Mouse (Mus musculus): ENCODE results near the gene Garem2.

The Garem2 gene

GRCm38 (mm10) chr5:30153222-30153621, 48.3 kb downstream of the Garem2 start:
- no peak for DNase-seq (ENCODE audit: low spot score)

GRCm38 (mm10) chr5:30154013-30154412, 49.1 kb downstream of the Garem2 start:
- no peak for DNase-seq (ENCODE audit: low spot score)

- peak; percentile 95 for DNase-seq (ENCODE audit: low spot score)
Measured at GRCm38 (mm10) chr5:30154474-30155394, 49.8 kb downstream of the Garem2 start, which contains the start of the genes Hadha and Hadhb. Gene Hadha (minus strand): TSS chr5:30155162. Gene Hadhb (plus strand): TSS chr5:30155248.

- DNase-seq (ENCODE audit: low spot score) = no peak
Measured at GRCm38 (mm10) chr5:30155395-30155792, 50.4 kb downstream of the Garem2 start.

GRCm38 (mm10) chr5:30155821-30156629, 51.1 kb downstream of the Garem2 start:
- DNase-seq (ENCODE audit: low spot score) = no peak

GRCm38 (mm10) chr5:30159601-30160000, 54.6 kb downstream of the Garem2 start:
- DNase-seq (ENCODE audit: low spot score) = no peak

- no peak for DNase-seq (ENCODE audit: low spot score)
Measured at GRCm38 (mm10) chr5:30161836-30162235, 56.9 kb downstream of the Garem2 start.

GRCm38 (mm10) chr5:30162339-30162738, 57.4 kb downstream of the Garem2 start:
- DNase-seq (ENCODE audit: low spot score) = no peak

GRCm38 (mm10) chr5:30165234-30165946, 60.4 kb downstream of the Garem2 start:
- no peak for DNase-seq (ENCODE audit: low spot score)

All from urinary bladder, postnatal 14 days (tissue).